Mouse (Mus musculus): ENCODE results near the gene Nrgn.

Gene Nrgn

GRCm38 (mm10) chr9:37554838-37555748, 2.4 kb upstream of the Nrgn start, which contains the start of gene Siae:
TSS of gene Siae (plus strand) at chr9:37555698.
- ATAC-seq (ENCODE audit: low TSS enrichment), result peak; percentile 38

GRCm38 (mm10) chr9:37554279-37554678, 1.6 kb upstream of the Nrgn start:
- no peak for ATAC-seq (ENCODE audit: low TSS enrichment)

DNA sequence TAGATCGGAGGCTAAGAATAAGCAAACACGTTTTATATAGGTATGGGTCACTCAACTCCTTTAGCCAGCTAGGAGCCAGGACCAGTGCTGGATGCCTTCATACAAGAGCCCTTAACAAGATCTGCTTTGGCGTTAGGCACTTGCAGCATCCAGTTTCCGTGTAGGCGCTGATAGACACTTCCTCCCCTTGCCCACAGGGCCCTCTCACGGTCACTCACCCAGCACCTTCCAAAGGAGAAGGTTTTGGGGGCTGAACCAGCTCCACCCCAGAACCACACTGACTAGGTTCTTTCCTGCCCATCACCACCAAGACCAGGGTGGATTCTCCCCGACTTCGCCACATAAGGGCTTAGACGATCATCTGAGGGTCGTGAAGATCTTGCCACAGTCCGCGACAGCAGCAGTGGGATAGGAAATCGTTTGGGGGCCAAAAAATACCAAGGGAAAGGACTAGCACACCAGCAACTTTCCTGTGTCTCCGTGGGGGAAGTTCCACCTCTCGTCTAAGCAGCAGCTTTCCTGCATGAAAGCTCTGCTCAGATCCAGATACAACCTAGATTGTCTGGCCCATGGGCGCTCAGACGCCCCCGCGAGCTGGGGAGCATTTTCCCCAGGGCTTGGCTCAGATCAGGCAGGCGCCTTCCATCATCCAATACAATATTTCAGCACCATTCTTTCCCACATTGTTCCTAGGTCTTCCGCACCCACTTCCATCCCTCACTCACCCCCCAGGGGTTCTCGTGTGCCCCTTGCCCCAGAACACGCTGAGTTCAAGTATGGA, 763 bp downstream of the Nrgn start:
- ATAC-seq (ENCODE audit: low TSS enrichment), result peak; percentile 18

- no peak for ATAC-seq (ENCODE audit: low TSS enrichment)
Measured at GRCm38 (mm10) chr9:37550435-37550834, 2.3 kb downstream of the Nrgn start.

- ATAC-seq (ENCODE audit: low TSS enrichment), result no peak
Measured at GRCm38 (mm10) chr9:37546889-37547288, 5.8 kb downstream of the Nrgn start.

DNA sequence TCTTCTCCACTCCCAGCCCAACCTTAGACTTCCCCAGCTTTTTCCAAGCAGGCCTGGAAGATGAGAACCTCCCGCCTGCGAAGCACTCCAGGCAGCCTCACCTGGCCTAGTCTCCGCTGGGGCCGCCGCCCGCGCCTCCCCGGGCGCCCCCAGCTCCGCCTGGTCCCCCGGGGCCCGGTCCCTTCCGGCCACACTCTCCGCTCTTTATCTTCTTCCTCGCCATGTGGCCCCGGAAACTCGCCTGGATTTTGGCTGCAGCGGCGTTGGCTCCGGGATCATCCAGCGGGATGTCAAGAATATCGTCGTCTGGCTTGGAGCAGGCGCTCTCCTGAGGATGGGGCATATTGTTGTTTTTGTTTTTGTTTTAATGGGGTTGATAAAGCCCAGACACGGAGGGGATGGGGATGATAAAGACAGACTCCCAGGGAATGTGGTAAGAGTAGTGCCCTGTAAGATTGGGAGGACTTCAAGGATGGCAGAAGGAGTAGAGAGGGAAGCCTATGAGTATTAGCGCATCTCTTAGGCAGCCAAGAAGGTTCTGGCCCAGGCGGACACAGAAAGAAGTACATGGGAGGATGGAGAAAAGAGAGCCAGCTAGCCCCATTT, 6.8 kb downstream of the Nrgn start:
- ATAC-seq (ENCODE audit: low TSS enrichment), result no peak

DNA sequence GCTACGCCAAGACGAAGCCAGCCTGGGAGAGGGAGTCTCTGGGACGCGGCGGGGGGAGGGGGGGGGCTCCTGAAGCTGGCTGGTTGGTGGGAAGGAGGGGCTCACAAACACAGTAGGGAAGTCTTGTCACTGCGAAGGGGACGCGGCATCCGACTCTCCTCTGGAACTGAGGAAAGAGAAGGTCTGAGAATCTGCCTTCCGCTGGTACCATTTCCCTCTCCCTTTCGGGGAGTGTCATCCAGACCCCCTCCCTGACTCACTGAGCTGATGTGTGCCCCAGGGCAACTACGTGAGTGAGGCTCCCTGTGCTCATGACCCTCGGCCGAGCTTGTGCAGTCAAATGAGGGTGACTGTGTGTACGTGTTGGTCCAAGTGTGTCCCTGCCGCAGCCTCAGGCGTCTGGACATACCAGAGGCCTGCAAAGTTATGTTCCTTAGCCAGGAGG, 7.5 kb downstream of the Nrgn start:
- no peak for ATAC-seq (ENCODE audit: low TSS enrichment)

GRCm38 (mm10) chr9:37544447-37545165, 8.1 kb downstream of the Nrgn start:
- ATAC-seq (ENCODE audit: low TSS enrichment), result no peak

GRCm38 (mm10) chr9:37543869-37544440, 8.7 kb downstream of the Nrgn start:
- ATAC-seq (ENCODE audit: low TSS enrichment), result no peak

DNA sequence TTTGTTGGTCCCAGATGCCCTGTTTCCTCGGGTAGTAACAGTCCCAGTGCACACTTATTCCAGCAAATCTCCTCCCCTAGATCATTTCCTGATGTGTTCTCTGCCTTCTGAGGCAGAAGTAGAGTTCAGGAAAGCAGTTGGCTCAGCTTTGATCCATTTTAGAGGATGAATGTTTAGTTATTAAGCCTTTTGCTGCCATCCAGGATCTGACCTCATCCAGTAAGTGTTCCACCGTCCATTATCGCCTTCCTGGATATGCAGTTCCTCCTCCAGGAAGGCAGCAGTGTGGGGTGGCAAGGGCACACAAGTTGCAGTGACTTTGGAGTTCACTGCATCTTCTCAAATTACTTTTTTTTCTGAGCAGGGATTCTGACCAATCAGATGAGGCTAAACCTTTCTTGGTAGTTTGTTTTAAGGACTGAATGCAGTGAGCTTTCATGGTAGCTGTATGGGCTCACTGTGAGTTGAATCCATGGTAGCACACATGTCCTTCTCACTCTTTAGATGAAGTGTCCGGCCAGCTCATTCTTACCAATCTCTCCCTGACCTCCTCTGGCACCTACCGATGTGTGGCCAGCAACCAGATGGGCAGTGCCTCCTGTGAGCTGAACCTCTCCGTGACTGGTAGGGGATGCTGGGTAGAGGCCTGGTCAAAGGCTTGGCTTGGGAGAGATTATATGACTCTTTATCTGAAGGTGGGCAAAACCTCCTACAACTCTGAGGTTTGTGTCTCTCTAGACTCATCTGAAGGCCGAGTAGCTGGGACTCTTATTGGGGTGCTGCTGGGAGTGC, 10.7 kb downstream of the Nrgn start:
- no peak; the same call in 1 of the 2 replicates for ATAC-seq (ENCODE audit: low TSS enrichment)

DNA sequence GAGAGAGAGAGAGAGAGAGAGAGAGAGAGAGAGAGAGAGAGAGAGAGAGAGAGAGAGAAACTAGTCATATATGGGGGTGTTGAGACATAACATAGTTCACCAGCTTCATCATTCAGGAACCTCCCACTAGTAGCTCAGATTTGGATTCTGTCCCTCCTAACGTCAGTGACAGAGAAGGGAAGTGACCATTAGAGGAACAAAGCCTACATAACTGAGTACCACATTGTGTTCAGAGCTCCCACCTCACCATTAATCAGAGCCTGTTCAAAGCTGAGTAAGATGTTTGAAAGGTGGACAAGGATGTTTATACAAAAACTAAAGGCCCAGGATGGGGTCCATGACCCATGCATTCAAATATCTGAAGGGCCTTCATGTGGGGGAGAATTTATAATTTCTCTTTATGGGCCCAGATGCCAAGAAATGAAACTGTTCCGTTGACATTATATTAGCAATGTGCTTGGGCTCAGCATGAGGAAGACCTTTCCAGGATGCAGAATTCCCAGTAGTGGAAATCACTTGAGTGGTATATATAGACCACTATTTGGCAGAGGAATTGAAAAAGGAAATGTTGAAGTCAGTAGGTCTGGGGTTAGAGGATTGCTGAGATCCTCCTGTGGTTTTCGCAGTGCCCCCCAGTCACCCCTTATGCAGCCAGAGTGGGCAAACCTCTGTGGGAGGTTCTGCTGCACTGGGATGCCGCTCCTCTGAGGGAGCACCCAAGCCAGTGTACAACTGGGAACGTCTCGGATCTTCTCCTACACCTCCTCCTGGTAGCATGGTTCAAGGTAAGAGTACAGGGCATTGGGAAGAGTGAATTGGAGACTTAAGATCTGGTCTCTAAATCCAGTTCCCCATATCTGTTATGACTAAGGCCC, 11.8 kb downstream of the Nrgn start:
- peak; percentile 18 for ATAC-seq (ENCODE audit: low TSS enrichment)

DNA sequence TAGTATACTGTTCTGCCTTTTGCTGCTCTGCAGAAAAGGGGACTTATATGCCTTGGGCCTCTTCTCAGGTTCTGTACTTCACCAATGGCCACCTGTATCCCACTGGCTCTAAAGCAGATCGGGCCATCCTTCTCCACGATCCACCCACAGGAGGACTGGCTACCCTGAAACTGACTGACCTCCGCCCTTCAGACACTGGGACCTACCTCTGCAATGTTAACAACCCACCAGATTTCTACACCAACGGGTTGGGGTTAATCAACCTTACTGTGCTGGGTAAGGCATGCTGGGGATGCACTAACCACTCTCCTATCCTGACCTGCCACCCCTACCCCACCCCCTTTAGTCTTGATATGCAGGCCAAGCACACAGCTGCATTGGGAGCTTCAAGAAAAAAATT, 12.5 kb downstream of the Nrgn start:
- ATAC-seq (ENCODE audit: low TSS enrichment), result peak; percentile 1; the same call in 1 of the 2 replicates

DNA sequence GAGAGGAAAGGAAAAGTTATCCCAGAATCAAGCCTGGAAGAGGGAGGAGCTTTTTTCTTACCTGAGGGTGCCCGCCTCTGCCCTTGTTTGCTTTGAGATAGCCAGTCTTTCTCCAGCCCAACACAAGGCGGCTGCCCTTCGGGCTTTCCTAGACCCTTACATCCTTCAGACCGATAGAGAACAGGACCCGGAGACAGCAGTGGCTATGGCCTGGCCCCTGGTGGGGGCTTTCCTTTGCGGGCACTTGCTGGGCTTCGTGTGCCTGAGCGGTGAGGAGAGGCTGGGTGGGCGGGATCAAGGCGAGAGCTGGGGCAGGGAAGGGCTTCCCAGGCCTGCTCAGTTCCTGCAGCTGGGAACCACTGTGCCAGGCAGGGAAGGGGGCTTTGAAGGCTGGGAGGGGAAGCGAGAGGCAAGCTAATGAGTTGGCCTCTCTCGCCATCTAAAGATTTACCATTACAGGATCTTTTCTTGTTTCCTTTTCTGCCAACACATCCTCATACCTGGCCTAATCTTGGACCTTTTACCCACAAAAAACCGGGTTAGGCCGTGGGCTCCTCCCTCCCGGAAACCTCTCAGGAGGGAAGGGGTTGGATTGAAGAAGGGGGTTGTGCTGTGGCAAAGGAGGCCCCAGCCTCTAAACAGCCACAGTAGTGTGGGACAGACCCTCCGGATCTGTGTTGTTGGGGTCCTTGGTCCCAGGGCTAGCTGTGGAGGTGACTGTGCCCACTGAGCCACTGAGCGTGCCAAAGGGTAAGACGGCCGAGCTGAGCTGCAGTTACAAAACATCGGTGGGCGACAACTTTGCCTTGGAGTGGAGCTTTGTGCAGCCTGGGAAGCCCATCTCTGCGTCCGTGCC, 13.3 kb downstream of the Nrgn start, which contains the start of gene Vsig2:
TSS of gene Vsig2 (plus strand) at position 86 of the 856 bp plus-strand sequence.
- ATAC-seq (ENCODE audit: low TSS enrichment), result no peak

- ATAC-seq (ENCODE audit: low TSS enrichment), result no peak
Measured at GRCm38 (mm10) chr9:37537658-37538250, 14.9 kb downstream of the Nrgn start.

DNA sequence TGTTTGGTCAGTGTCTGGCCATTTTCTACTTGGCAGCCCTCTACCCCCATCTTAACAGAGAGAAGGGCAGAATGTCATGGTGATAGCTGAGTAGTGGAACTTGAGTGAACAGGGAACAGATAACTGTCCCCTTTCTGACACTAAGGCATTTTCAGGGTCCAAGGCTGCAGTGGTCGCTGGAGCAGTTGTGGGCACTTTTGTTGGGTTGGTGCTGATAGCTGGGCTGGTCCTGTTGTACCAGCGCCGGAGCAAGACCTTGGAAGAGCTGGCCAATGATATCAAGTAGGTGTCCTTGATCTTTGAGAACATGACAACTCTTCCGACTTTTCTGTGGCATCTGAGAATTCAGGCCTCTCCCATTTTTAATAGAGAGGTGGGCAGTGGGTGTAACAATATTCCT, 15.9 kb downstream of the Nrgn start:
- no peak for ATAC-seq (ENCODE audit: low TSS enrichment)

GRCm38 (mm10) chr9:37530888-37531705, 21.6 kb downstream of the Nrgn start:
- peak; percentile 62 for ATAC-seq (ENCODE audit: low TSS enrichment)
